Mouse (Mus musculus) layer of hippocampus, adult 6 months (tissue): ENCODE measurements around the gene Ubtd1. TPM values are rescaled to one million over a fixed set of nuclear protein-coding genes. Genes with fewer than 3 reads are reported as not detected.

Experiments used
- long read RNA-seq, 2 experiments: library from polyadenylated mRNA; unstranded; transcript quantifications; one replicate each; pipeline ENCODE4 v2.0.0; 2019 to 2020
- polyA plus RNA-seq: library from polyadenylated mRNA; unstranded; fragments of <200 nt; fragmentation: Nextera tagmentation; gene quantifications from 2 replicates; pipeline ENCODE4 v1.2.3, GENCODE M21; 2021

Ubtd1 gene
- polyA plus RNA-seq: 3.5 and 4.2 TPM in 2 replicates
- long read RNA-seq, experiment 1, transcript Ubtd1-201 (3 exons, 1,529 nt): major isoform, 5 of 9 reads
- long read RNA-seq, experiment 1, partial matches to known transcripts: 3 of 9 reads
- long read RNA-seq, experiment 1, other reads (novel, unspliced or antisense): 1 of 9 reads
- long read RNA-seq, experiment 2, transcript Ubtd1-201 (3 exons, 1,529 nt): major isoform, 19 of 21 reads
- long read RNA-seq, experiment 2, partial matches to known transcripts: 0 of 21 reads
- long read RNA-seq, experiment 2, other reads (novel, unspliced or antisense): 2 of 21 reads

DNA sequence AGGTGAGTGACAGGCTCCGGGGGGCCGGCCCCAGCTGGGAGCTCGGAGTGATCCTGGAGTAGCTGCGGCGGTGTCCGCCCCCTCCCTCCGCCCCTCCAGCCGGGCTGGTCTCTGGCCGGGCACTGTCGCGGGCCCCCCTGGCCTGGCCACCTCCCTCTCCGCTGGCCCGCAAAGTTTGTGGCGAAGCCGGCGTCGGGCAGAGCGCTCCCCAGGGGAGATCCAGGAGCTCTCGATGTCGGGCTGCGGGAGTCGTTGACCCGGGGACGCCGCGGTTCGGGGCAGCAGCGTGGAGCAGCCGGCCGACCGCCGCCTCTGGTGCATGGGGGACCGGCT is at the start of gene Ubtd1:
TSS of gene Ubtd1 (plus strand) at position 169 of the 333 bp plus-strand sequence.

DNA sequence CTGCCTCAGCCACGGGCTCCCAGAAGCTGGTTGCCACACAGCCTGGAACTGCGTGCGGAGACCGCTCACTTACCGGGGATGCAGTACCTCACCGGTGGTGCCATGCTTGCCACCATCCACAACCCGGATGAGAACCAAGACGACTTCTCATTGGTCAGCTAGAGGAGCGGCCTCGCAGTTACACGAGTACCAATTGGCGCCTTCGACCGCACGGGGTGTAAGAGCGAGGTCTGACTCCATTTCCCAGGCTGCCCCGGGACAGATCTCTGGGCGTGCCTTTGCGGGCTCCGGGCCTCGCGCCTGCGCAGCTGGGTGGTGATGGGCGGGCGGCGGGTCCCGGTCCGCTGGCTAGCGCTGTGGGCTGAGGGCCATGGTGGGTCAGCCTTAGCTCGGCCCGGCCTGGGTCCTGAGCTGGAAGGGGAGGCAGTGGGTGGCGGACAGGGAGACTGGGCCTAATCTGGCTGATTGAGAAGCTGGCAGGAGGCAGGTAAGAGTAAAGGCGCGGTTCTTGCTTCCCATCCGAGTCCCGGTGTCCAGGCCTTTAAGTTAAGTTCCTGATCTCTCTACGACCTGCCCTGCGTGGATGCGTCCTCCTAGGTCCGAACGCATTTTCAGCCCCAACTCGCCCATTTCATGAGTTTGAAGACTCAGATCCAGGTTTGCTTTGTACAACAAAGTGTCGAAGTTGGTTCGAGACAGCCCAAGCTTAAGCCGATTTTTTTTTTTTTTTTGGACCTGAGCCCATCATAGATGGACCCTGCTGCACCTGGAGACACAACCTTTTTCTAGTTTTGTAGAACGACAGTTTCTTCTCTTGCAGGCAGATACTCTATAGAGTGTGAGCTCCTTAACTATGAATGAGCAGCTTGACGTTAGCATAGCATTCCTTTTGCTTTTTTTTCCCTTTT is 48.1 kb upstream of the Ubtd1 start, which contains the start of the genes Exosc1 and Zdhhc16:
TSS of gene Exosc1 (minus strand) at position 245 of the 908 bp plus-strand sequence.
TSS of gene Zdhhc16 (plus strand) at position 302 of the 908 bp plus-strand sequence.

DNA sequence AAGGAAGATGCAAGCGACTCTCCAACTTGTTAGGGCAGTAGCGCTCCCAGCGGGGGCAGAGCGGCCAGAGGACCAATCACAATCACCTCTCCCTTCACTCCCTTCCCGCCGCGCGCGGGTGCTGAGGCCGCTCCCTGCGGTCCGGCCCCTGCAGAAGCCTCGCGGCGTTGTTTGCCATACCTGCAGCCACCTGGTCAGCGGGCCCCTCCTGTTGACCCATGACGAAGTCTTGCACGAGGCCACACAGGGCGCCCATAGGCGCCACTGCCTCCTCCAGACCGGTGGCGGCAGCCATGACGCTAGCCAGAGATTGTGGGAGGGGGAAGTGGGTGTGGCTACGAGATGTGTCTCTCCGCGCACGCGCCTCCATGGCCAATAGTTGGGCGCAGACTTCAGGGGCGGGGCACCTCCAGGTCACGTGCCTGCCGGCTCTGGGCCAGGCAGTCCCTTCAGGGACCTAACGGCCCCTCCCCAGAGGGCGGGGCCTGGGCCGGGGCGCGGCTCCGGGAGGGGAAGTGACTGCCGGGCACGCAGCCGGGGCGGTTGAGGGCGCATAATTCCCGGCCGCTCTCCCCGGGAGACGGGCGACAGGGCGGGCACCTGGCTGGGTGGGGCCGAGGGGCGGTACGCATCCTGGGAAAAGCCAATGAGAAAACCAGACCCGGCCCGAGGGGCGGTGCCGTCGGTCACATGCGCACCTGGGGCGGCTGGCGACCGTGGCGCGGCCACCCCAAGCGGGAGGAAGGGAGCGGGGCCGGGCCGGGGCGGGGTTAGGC is 556 bp upstream of the Ubtd1 start, which contains the start of gene Mms19:
TSS of gene Mms19 (minus strand) at position 339 of the 776 bp plus-strand sequence.

DNA sequence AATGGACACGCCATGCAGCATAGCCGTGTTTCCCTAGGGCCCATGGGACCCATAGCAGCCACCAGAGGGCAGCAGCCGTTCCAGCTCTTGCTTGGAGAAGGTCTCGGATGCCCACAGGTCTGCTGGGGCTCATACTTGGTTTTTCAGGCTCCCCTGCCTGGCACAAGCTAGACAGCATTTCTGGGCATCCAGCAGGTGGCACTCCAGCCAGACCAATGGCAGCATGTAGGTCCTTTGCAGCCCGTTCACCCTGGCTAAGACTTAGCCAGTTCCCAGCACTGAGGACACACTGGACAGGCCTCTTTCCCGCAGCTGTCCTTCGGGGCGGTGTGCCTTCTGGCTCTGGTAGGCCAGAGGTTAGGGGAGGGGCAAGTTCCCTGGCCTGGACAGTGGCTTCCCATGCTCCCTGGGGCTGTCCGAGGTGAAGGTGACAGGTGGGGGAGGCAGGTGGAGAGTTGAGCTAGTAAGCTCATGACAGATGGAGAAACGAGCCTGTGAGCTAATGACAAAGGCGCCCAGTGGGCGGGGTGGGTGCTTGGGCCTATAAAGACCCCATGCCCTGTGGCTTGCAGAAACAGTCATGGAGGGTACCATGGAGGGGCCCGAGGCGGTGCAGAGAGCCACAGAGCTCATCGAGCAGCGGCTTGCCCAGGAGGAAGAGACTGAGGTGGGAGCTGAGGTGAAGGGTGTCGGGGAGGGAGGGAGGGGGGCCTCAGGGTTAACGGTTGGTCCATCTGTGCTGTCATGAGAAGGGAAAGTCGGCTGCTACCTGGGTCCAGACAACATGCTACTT is 54.1 kb downstream of the Ubtd1 start, which contains the start of gene Ankrd2:
TSS of gene Ankrd2 (plus strand) at position 545 of the 793 bp plus-strand sequence.

GRCm38 (mm10) chr19:42045269-42046102 is 63.9 kb downstream of the Ubtd1 start, which contains the start of gene Hoga1:
Gene Hoga1, plus strand, starts transcription at chr19:42045610.

DNA sequence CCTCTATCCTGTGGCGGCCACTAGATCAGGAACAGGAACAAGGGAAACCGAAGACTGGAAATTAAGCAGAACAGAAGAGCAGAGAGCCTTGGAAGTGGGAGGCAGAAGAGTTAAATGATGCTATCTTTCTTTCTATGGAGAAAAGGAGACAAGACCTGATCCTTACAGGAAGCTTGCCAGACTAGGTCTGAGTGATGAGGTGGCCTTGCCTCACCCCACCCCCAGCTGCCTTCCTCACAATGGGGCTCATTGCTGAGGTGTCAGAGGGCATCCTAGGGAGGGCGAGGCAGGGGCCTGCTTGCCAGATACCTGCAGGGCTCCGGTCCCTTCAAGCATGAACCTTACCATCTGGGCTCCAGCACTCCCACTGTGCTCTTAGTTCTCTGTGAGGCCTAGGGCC is 70.4 kb downstream of the Ubtd1 start, which contains the start of gene 4933411K16Rik:
TSS of gene 4933411K16Rik (plus strand) at position 301 of the 400 bp plus-strand sequence.

Other genes starting within 250 kb of the Ubtd1 start
- gene Slit1, start 238.1 kb upstream of the Ubtd1 start, polyA plus RNA-seq: 40.5 and 40.9 TPM in 2 replicates
- 0.52 and 0.65 TPM in 2 replicates for gene Arhgap19, start 179.7 kb upstream of the Ubtd1 start, polyA plus RNA-seq
- gene Frat1, start 151.8 kb upstream of the Ubtd1 start, polyA plus RNA-seq: 51.4 and 67.2 TPM in 2 replicates
- 0.55 and 0.67 TPM in 2 replicates for gene Frat2, start 133.6 kb upstream of the Ubtd1 start, polyA plus RNA-seq
- 12.1 and 13.1 TPM in 2 replicates for gene Rrp12, start 85.6 kb upstream of the Ubtd1 start, polyA plus RNA-seq
- gene Pgam1, start 69.8 kb upstream of the Ubtd1 start, polyA plus RNA-seq: 781 and 829 TPM in 2 replicates
- 53.5 and 54.9 TPM in 2 replicates for gene Exosc1, start 48.3 kb upstream of the Ubtd1 start, polyA plus RNA-seq
- 30.0 and 30.7 TPM in 2 replicates for gene Zdhhc16, start 48.3 kb upstream of the Ubtd1 start, polyA plus RNA-seq
- gene Mms19, start 606 bp upstream of the Ubtd1 start, polyA plus RNA-seq: 8.5 and 8.8 TPM in 2 replicates
- 0.50 and 0.56 TPM in 2 replicates for gene Ankrd2, start 54.2 kb downstream of the Ubtd1 start, polyA plus RNA-seq
- gene Hoga1, start 63.8 kb downstream of the Ubtd1 start, polyA plus RNA-seq: 0.73 and 0.92 TPM in 2 replicates
- not detected in 2 replicates for gene 4933411K16Rik, start 70.5 kb downstream of the Ubtd1 start, polyA plus RNA-seq
- 53.1 and 58.1 TPM in 2 replicates for gene Morn4, start 104.6 kb downstream of the Ubtd1 start, polyA plus RNA-seq
- gene Pi4k2a, start 108.7 kb downstream of the Ubtd1 start, polyA plus RNA-seq: 8.1 and 8.4 TPM in 2 replicates
- gene Avpi1, start 147.3 kb downstream of the Ubtd1 start, polyA plus RNA-seq: 65.3 and 67.0 TPM in 2 replicates
- 0.60 and 0.89 TPM in 2 replicates for gene Marveld1, start 165.6 kb downstream of the Ubtd1 start, polyA plus RNA-seq
- 10.1 and 10.7 TPM in 2 replicates for gene Zfyve27, start 182.2 kb downstream of the Ubtd1 start, polyA plus RNA-seq
- gene Sfrp5, start 220.5 kb downstream of the Ubtd1 start, polyA plus RNA-seq: 0.28 and 1.5 TPM in 2 replicates